Mouse (Mus musculus) liver, embryonic 12.5 days (tissue): Measurements from ENCODE around the gene Opcml. TPM values are rescaled to one million over a fixed set of nuclear protein-coding genes. Genes with fewer than 3 reads are reported as not detected.

Experiments used
- ATAC-seq: fragments of 200-750 bp; cut with Nextera tagmentation; 2 replicates; pipeline ENCODE4 v1.8.0; 2017; ENCODE audit warnings: moderate number of reproducible peaks, mild to moderate bottlenecking, moderate library complexity
- H3K27ac ChIP-seq: fragments of 300-500 bp; sonication (generic); 2 replicates; pipeline ENCODE4 v1.5.1; 2016; ENCODE audit warnings: mild to moderate bottlenecking
- H3K27me3 ChIP-seq: fragments of 300-500 bp; sonication (generic); replicated peaks from 2 replicates; pipeline ENCODE4 v1.6.1; 2016; ENCODE audit warnings: mild to moderate bottlenecking, moderate library complexity
- H3K36me3 ChIP-seq: fragments of 300-500 bp; sonication (generic); 2 replicates; pipeline ENCODE4 v1.6.1; 2016; ENCODE audit warnings: mild to moderate bottlenecking, moderate library complexity
- H3K4me1 ChIP-seq: fragments of 300-500 bp; sonication (generic); 2 replicates; pipeline ENCODE4 v1.6.1; 2016
- H3K4me2 ChIP-seq: fragments of 300-500 bp; sonication (generic); 2 replicates; pipeline ENCODE4 v1.6.1; 2016; ENCODE audit warnings: mild to moderate bottlenecking, moderate library complexity
- H3K4me3 ChIP-seq: fragments of 300-500 bp; sonication (generic); 2 replicates; pipeline ENCODE4 v1.5.1; 2016; ENCODE audit warnings: mild to moderate bottlenecking, moderate library complexity
- H3K9ac ChIP-seq: fragments of 300-500 bp; sonication (generic); 2 replicates; pipeline ENCODE4 v1.6.1; 2016; ENCODE audit warnings: mild to moderate bottlenecking, moderate library complexity
- H3K9me3 ChIP-seq: fragments of 300-500 bp; sonication (generic); replicated peaks from 2 replicates; pipeline ENCODE4 v1.6.1; 2016; ENCODE audit warnings: mild to moderate bottlenecking, moderate library complexity
- WGBS: fragments of 180-500 bp; shearing (Covaris S2); methylation state at CpG from one replicate; pipeline ENCODE4 v1.1.7; 2016; ENCODE audit not compliant: insufficient replicate concordance; 5-methylcytosine and 5-hydroxymethylcytosine counted together
- polyA plus RNA-seq: library from polyadenylated mRNA; unstranded; fragments of >200 nt; fragmentation: Nextera tagmentation; extraction: Ambion mirVana; gene quantifications from 2 replicates; pipeline ENCODE4 v1.2.1, GENCODE M21; 2016

The Opcml gene
- polyA plus RNA-seq, 1 experiment from 2014 or later = 0.23 TPM

- Histone ChIP-seq H3K27ac (no peak overlapping the region), H3K27me3 (no peaks in the 10 kb centered on the region), H3K36me3 (no peaks in the 10 kb centered on the region), H3K4me3 (no peak overlapping the region), H3K4me1 (no peaks in the 10 kb centered on the region), H3K9me3 (no peaks in the 10 kb centered on the region), H3K9ac (no peak overlapping the region), H3K4me2 (no peak overlapping the region)
- no peak for ATAC-seq
- WGBS = 43% methylated on average over 2 of the region's 2 CpGs
These were observed 697.9 kb downstream of the Opcml start for GRCm38 (mm10) chr9:28488499-28488898.

GRCm38 (mm10) chr9:28489828-28490227, 699.3 kb downstream of the Opcml start:
- Histone ChIP-seq H3K27me3 (no peaks in the 10 kb centered on the region), H3K4me2 (no peak overlapping the region), H3K9ac (no peak overlapping the region), H3K27ac (no peak overlapping the region), H3K4me1 (no peaks in the 10 kb centered on the region), H3K4me3 (no peak overlapping the region), H3K36me3 (no peaks in the 10 kb centered on the region), H3K9me3 (no peaks in the 10 kb centered on the region)
- ATAC-seq = no peak
- WGBS = 56% methylated on average over 4 of the region's 4 CpGs

GRCm38 (mm10) chr9:28490410-28490809, 699.8 kb downstream of the Opcml start:
- WGBS = 72% methylated on average over 3 of the region's 3 CpGs
- no peaks in the 10 kb centered on the region for H3K4me1 ChIP-seq
- no peak overlapping the region for H3K4me2 ChIP-seq
- H3K36me3 ChIP-seq = no peaks in the 10 kb centered on the region
- no peak overlapping the region for H3K4me3 ChIP-seq
- ATAC-seq = no peak
- no peak overlapping the region for H3K27ac ChIP-seq
- H3K27me3 ChIP-seq = no peaks in the 10 kb centered on the region
- no peaks in the 10 kb centered on the region for H3K9me3 ChIP-seq
- H3K9ac ChIP-seq = no peak overlapping the region

GRCm38 (mm10) chr9:28499841-28500794, 709.5 kb downstream of the Opcml start:
- WGBS = 67% methylated on average over 12 of the region's 12 CpGs
- Histone ChIP-seq H3K4me3 (no peak overlapping the region), H3K27me3 (no peaks in the 10 kb centered on the region), H3K9me3 (no peaks in the 10 kb centered on the region), H3K9ac (no peak overlapping the region), H3K4me1 (no peaks in the 10 kb centered on the region), H3K27ac (no peak overlapping the region), H3K4me2 (no peak overlapping the region), H3K36me3 (no peaks in the 10 kb centered on the region)
- no peak for ATAC-seq

- ATAC-seq = no peak
- Histone ChIP-seq H3K9me3 (no peaks in the 10 kb centered on the region), H3K4me2 (no peak overlapping the region), H3K9ac (no peak overlapping the region), H3K27me3 (no peaks in the 10 kb centered on the region), H3K4me3 (no peak overlapping the region), H3K36me3 (no peaks in the 10 kb centered on the region), H3K4me1 (no peaks in the 10 kb centered on the region), H3K27ac (no peak overlapping the region)
- WGBS = 69% methylated on average over 3 of the region's 3 CpGs
These were observed 723.3 kb downstream of the Opcml start for GRCm38 (mm10) chr9:28513905-28514304.

GRCm38 (mm10) chr9:28533191-28533590, 742.6 kb downstream of the Opcml start:
- 77% methylated on average over 1 of the region's 1 CpGs for WGBS
- Histone ChIP-seq H3K9me3 (no peaks in the 10 kb centered on the region), H3K27me3 (no peaks in the 10 kb centered on the region), H3K4me3 (no peak overlapping the region), H3K27ac (no peak overlapping the region), H3K9ac (no peak overlapping the region), H3K4me1 (no peaks in the 10 kb centered on the region), H3K36me3 (no peaks in the 10 kb centered on the region), H3K4me2 (no peak overlapping the region)
- ATAC-seq = no peak

- no peak overlapping the region for H3K4me3 ChIP-seq
- no peak for ATAC-seq
- no peaks in the 10 kb centered on the region for H3K9me3 ChIP-seq
- no peaks in the 10 kb centered on the region for H3K36me3 ChIP-seq
- H3K4me2 ChIP-seq = no peak overlapping the region
- no peaks in the 10 kb centered on the region for H3K4me1 ChIP-seq
- H3K9ac ChIP-seq = no peak overlapping the region
- no peak overlapping the region for H3K27ac ChIP-seq
- H3K27me3 ChIP-seq = no peaks in the 10 kb centered on the region
- 63% methylated on average over 4 of the region's 4 CpGs for WGBS
These were observed 744.4 kb downstream of the Opcml start for GRCm38 (mm10) chr9:28535006-28535405.

- 38% methylated on average over 4 of the region's 4 CpGs for WGBS
- Histone ChIP-seq H3K36me3 (no peaks in the 10 kb centered on the region), H3K27me3 (no peaks in the 10 kb centered on the region), H3K4me2 (no peak overlapping the region), H3K4me1 (no peaks in the 10 kb centered on the region), H3K9ac (no peak overlapping the region), H3K27ac (no peak overlapping the region), H3K4me3 (no peak overlapping the region), H3K9me3 (no peaks in the 10 kb centered on the region)
- no peak for ATAC-seq
These were observed 746.1 kb downstream of the Opcml start for GRCm38 (mm10) chr9:28536637-28537036.

GRCm38 (mm10) chr9:28548189-28548588, 757.6 kb downstream of the Opcml start:
- H3K27me3 ChIP-seq = no peaks in the 10 kb centered on the region
- ATAC-seq = no peak
- 62% methylated on average over 9 of the region's 9 CpGs for WGBS
- H3K4me3 ChIP-seq = no peak overlapping the region
- H3K36me3 ChIP-seq = no peaks in the 10 kb centered on the region
- H3K4me2 ChIP-seq = no peak overlapping the region
- H3K9me3 ChIP-seq = no peaks in the 10 kb centered on the region
- no peak overlapping the region for H3K27ac ChIP-seq
- H3K9ac ChIP-seq = no peak overlapping the region
- no peaks in the 10 kb centered on the region for H3K4me1 ChIP-seq

- Histone ChIP-seq H3K4me1 (no peaks in the 10 kb centered on the region), H3K27me3 (no peaks in the 10 kb centered on the region), H3K4me2 (no peak overlapping the region), H3K4me3 (no peak overlapping the region), H3K9ac (no peak overlapping the region), H3K27ac (no peak overlapping the region), H3K36me3 (no peaks in the 10 kb centered on the region), H3K9me3 (no peaks in the 10 kb centered on the region)
- 49% methylated on average over 1 of the region's 1 CpGs for WGBS
- ATAC-seq = no peak
These were observed 762.0 kb downstream of the Opcml start for GRCm38 (mm10) chr9:28552387-28553182.

- Histone ChIP-seq H3K27ac (no peak overlapping the region), H3K4me3 (no peak overlapping the region), H3K27me3 (no peaks in the 10 kb centered on the region), H3K4me1 (no peaks in the 10 kb centered on the region), H3K9me3 (no peaks in the 10 kb centered on the region), H3K36me3 (no peaks in the 10 kb centered on the region), H3K4me2 (no peak overlapping the region), H3K9ac (no peak overlapping the region)
- 64% methylated on average over 2 of the region's 2 CpGs for WGBS
- ATAC-seq = no peak
These were observed 768.1 kb downstream of the Opcml start for GRCm38 (mm10) chr9:28558628-28559027.

- 55% methylated on average over 6 of the region's 6 CpGs for WGBS
- H3K27ac ChIP-seq = no peak overlapping the region
- no peak overlapping the region for H3K4me3 ChIP-seq
- no peaks in the 10 kb centered on the region for H3K36me3 ChIP-seq
- no peaks in the 10 kb centered on the region for H3K9me3 ChIP-seq
- no peak overlapping the region for H3K4me2 ChIP-seq
- H3K27me3 ChIP-seq = no peaks in the 10 kb centered on the region
- no peak for ATAC-seq
- H3K9ac ChIP-seq = no peak overlapping the region
- H3K4me1 ChIP-seq = no peaks in the 10 kb centered on the region
These were observed 771.2 kb downstream of the Opcml start for GRCm38 (mm10) chr9:28561761-28562160.
